Mouse (Mus musculus) liver, embryonic 16.5 days (tissue): ENCODE results near the gene Gm37240. TPM values are rescaled to one million over a fixed set of nuclear protein-coding genes. Genes with fewer than 3 reads are reported as not detected.

Experiments used
- ATAC-seq: fragments of 200-750 bp; cut with Nextera tagmentation; 2 replicates; pipeline ENCODE4 v1.8.0; 2017; ENCODE audit warnings: low read depth, mild to moderate bottlenecking, moderate number of reproducible peaks, moderate library complexity
- H3K27ac ChIP-seq: fragments of 300-500 bp; sonication (generic); 2 replicates; pipeline ENCODE4 v1.5.1; 2014; ENCODE audit warnings: mild to moderate bottlenecking, low read length
- H3K27me3 ChIP-seq: fragments of 300-500 bp; sonication (generic); 2 replicates; pipeline ENCODE4 v1.6.1; 2014; ENCODE audit warnings: low read depth, low read length, mixed read lengths; ENCODE audit not compliant: control insufficient read depth, insufficient read depth
- H3K36me3 ChIP-seq: fragments of 300-500 bp; sonication (generic); 2 replicates; pipeline ENCODE4 v1.6.1; 2014; ENCODE audit warnings: mild to moderate bottlenecking; ENCODE audit not compliant: control insufficient read depth, insufficient read depth
- H3K4me1 ChIP-seq: fragments of 300-500 bp; sonication (generic); 2 replicates; pipeline ENCODE4 v1.6.1; 2014; ENCODE audit warnings: low read depth, low read length, mixed read lengths; ENCODE audit not compliant: control insufficient read depth
- H3K4me2 ChIP-seq: fragments of 300-500 bp; sonication (generic); 2 replicates; pipeline ENCODE4 v1.6.1; 2014; ENCODE audit warnings: low read depth, low read length, mixed read lengths
- H3K4me3 ChIP-seq: fragments of 300-500 bp; sonication (generic); 2 replicates; pipeline ENCODE4 v1.5.1; 2014; ENCODE audit warnings: low read depth, mild to moderate bottlenecking, low read length
- H3K9ac ChIP-seq: fragments of 300-500 bp; sonication (generic); 2 replicates; pipeline ENCODE4 v1.6.1; 2014; ENCODE audit warnings: low read depth, low read length
- H3K9me3 ChIP-seq: fragments of 300-500 bp; sonication (generic); replicated peaks from 2 replicates; pipeline ENCODE4 v1.6.1; 2016; ENCODE audit warnings: low read length; ENCODE audit not compliant: control insufficient read depth
- WGBS: fragments of 180-500 bp; shearing (Covaris S2); extraction: QIAGEN DNeasy Blood & Tissue Kit; methylation state at CpG from one replicate; pipeline ENCODE4 v1.1.7; 2014; ENCODE audit not compliant: insufficient replicate concordance; 5-methylcytosine and 5-hydroxymethylcytosine counted together
- polyA plus RNA-seq: library from polyadenylated mRNA; unstranded; fragments of >200 nt; fragmentation: Nextera tagmentation; extraction: Ambion mirVana; gene quantifications from 2 replicates; pipeline ENCODE4 v1.2.1, GENCODE M21; 2015

Gene Gm37240
- polyA plus RNA-seq, 1 experiment from 2014 or later = 0.65 TPM

GRCm38 (mm10) chr3:84770518-84770917 lies 1116.8 kb downstream of the Gm37240 start:
- H3K4me1 ChIP-seq = peaks cover 22% of the 10 kb centered on the region

GRCm38 (mm10) chr3:84769411-84769810 lies 1117.9 kb downstream of the Gm37240 start:
- 45% methylated on average over 6 of the region's 6 CpGs for WGBS
- Histone ChIP-seq H3K9me3 (no peaks in the 10 kb centered on the region), H3K9ac (no peak overlapping the region), H3K4me2 (no peak overlapping the region), H3K4me3 (no peak overlapping the region), H3K27me3 (no peaks in the 10 kb centered on the region), H3K4me1 (peaks cover 22% of the 10 kb centered on the region), H3K27ac (no peak overlapping the region), H3K36me3 (no peaks in the 10 kb centered on the region)
- ATAC-seq = no peak

More at GRCm38 (mm10) chr3:84770518-84770917, 1116.8 kb downstream of the Gm37240 start:
- 90% methylated on average over 6 of the region's 6 CpGs for WGBS
- ATAC-seq = no peak
- no peaks in the 10 kb centered on the region for H3K9me3 ChIP-seq
- H3K4me3 ChIP-seq = no peak overlapping the region
- no peaks in the 10 kb centered on the region for H3K36me3 ChIP-seq
- no peak overlapping the region for H3K27ac ChIP-seq
- H3K27me3 ChIP-seq = no peaks in the 10 kb centered on the region
- no peak overlapping the region for H3K9ac ChIP-seq
- no peak overlapping the region for H3K4me2 ChIP-seq

GRCm38 (mm10) chr3:84768940-84769339 lies 1118.4 kb downstream of the Gm37240 start:
- WGBS = 69% methylated on average over 4 of the region's 4 CpGs
- H3K9ac ChIP-seq = no peak overlapping the region
- H3K4me2 ChIP-seq = no peak overlapping the region
- ATAC-seq = no peak
- no peak overlapping the region for H3K27ac ChIP-seq
- H3K9me3 ChIP-seq = no peaks in the 10 kb centered on the region
- no peaks in the 10 kb centered on the region for H3K36me3 ChIP-seq
- H3K4me3 ChIP-seq = no peak overlapping the region
- H3K27me3 ChIP-seq = no peaks in the 10 kb centered on the region
- peaks cover 22% of the 10 kb centered on the region for H3K4me1 ChIP-seq

- Histone ChIP-seq H3K36me3 (no peaks in the 10 kb centered on the region), H3K4me2 (no peak overlapping the region), H3K4me1 (no peaks in the 10 kb centered on the region), H3K27me3 (no peaks in the 10 kb centered on the region), H3K27ac (no peak overlapping the region), H3K9ac (no peak overlapping the region), H3K4me3 (no peak overlapping the region), H3K9me3 (no peaks in the 10 kb centered on the region)
- no peak for ATAC-seq
- 76% methylated on average over 2 of the region's 2 CpGs for whole genome bisulfite sequencing
Observed at GRCm38 (mm10) chr3:84753816-84754215, 1133.5 kb downstream of the Gm37240 start.

GRCm38 (mm10) chr3:84749222-84749621 lies 1138.1 kb downstream of the Gm37240 start:
- no peaks in the 10 kb centered on the region for H3K27me3 ChIP-seq
- no peak for ATAC-seq
- H3K4me3 ChIP-seq = no peak overlapping the region
- H3K9me3 ChIP-seq = no peaks in the 10 kb centered on the region
- 8% methylated on average over 5 of the region's 5 CpGs for WGBS
- H3K36me3 ChIP-seq = no peaks in the 10 kb centered on the region
- H3K4me2 ChIP-seq = no peak overlapping the region
- H3K4me1 ChIP-seq = no peaks in the 10 kb centered on the region
- H3K27ac ChIP-seq = no peak overlapping the region
- H3K9ac ChIP-seq = no peak overlapping the region

GRCm38 (mm10) chr3:84748139-84748538 lies 1139.2 kb downstream of the Gm37240 start:
- Histone ChIP-seq H3K4me2 (no peak overlapping the region), H3K36me3 (no peaks in the 10 kb centered on the region), H3K9me3 (no peaks in the 10 kb centered on the region), H3K4me1 (no peaks in the 10 kb centered on the region), H3K27ac (no peak overlapping the region), H3K4me3 (no peak overlapping the region), H3K9ac (no peak overlapping the region), H3K27me3 (no peaks in the 10 kb centered on the region)
- no peak for ATAC-seq
- 62% methylated on average over 5 of the region's 5 CpGs for WGBS

- WGBS = 55% methylated on average over 18 of the region's 18 CpGs
- ATAC-seq = no peak
- no peak overlapping the region for H3K27ac ChIP-seq
- no peaks in the 10 kb centered on the region for H3K27me3 ChIP-seq
- H3K4me2 ChIP-seq = no peak overlapping the region
- no peaks in the 10 kb centered on the region for H3K9me3 ChIP-seq
- H3K4me3 ChIP-seq = no peak overlapping the region
- no peaks in the 10 kb centered on the region for H3K36me3 ChIP-seq
- no peak overlapping the region for H3K9ac ChIP-seq
- no peaks in the 10 kb centered on the region for H3K4me1 ChIP-seq
Observed at GRCm38 (mm10) chr3:84745537-84746189, 1141.7 kb downstream of the Gm37240 start.

- H3K4me2 ChIP-seq = no peak overlapping the region
- no peaks in the 10 kb centered on the region for H3K9me3 ChIP-seq
- H3K4me3 ChIP-seq = no peak overlapping the region
- H3K9ac ChIP-seq = no peak overlapping the region
- H3K27me3 ChIP-seq = no peaks in the 10 kb centered on the region
- whole genome bisulfite sequencing = 73% methylated on average over 13 of the region's 13 CpGs
- no peaks in the 10 kb centered on the region for H3K36me3 ChIP-seq
- no peak for ATAC-seq
- no peaks in the 10 kb centered on the region for H3K4me1 ChIP-seq
- no peak overlapping the region for H3K27ac ChIP-seq
Observed at GRCm38 (mm10) chr3:84744707-84745106, 1142.6 kb downstream of the Gm37240 start.

GRCm38 (mm10) chr3:84740050-84740596 lies 1147.2 kb downstream of the Gm37240 start:
- no peak overlapping the region for H3K9ac ChIP-seq
- no peak overlapping the region for H3K4me3 ChIP-seq
- no peak overlapping the region for H3K27ac ChIP-seq
- no peaks in the 10 kb centered on the region for H3K36me3 ChIP-seq
- no peaks in the 10 kb centered on the region for H3K4me1 ChIP-seq
- no peak for ATAC-seq
- no peaks in the 10 kb centered on the region for H3K9me3 ChIP-seq
- H3K4me2 ChIP-seq = no peak overlapping the region
- WGBS = 59% methylated on average over 10 of the region's 10 CpGs
- H3K27me3 ChIP-seq = no peaks in the 10 kb centered on the region
